Mouse (Mus musculus) heart, adult 2 months (tissue): ENCODE results near the gene Ddx47. TPM values are rescaled to one million over a fixed set of nuclear protein-coding genes. Genes with fewer than 3 reads are reported as not detected.

Source experiments
- DNase-seq, 2 experiments: peaks; one replicate each; pipeline ENCODE4 v3.0.0; 2021
- H3K27ac ChIP-seq: fragments of 200-600 bp; 2 replicates; pipeline ENCODE4 v1.8.1; 2022
- H3K27me3 ChIP-seq: fragments of 200-500 bp; 2 replicates; pipeline ENCODE4 v1.6.1; 2012; ENCODE audit warnings: mild to moderate bottlenecking, low read length, inconsistent platforms, mixed read lengths; ENCODE audit not compliant: control insufficient read depth, insufficient read depth
- H3K36me3 ChIP-seq: fragments of 200-500 bp; 2 replicates; pipeline ENCODE4 v1.6.1; 2012; ENCODE audit warnings: low read length, inconsistent platforms; ENCODE audit not compliant: control insufficient read depth, insufficient read depth
- H3K4me1 ChIP-seq: fragments of 200-500 bp; 2 replicates; pipeline ENCODE4 v1.6.1; 2011; ENCODE audit warnings: low read length; ENCODE audit not compliant: control insufficient read depth, insufficient read depth
- H3K4me3 ChIP-seq: fragments of 200-600 bp; 2 replicates; pipeline ENCODE4 v1.8.1; 2022
- H3K79me2 ChIP-seq: fragments of 200-500 bp; replicated peaks from 2 replicates; pipeline ENCODE4 v1.6.1; 2012; ENCODE audit warnings: mild to moderate bottlenecking, inconsistent platforms, low read length, moderate library complexity, mixed read lengths; ENCODE audit not compliant: control insufficient read depth, insufficient read depth
- H3K9ac ChIP-seq: fragments of 200-500 bp; 2 replicates; pipeline ENCODE4 v1.6.1; 2012; ENCODE audit warnings: low read depth, mild to moderate bottlenecking, control low read depth, inconsistent platforms, low read length, mixed read lengths
- CTCF ChIP-seq: fragments of 200-600 bp; IDR thresholded peaks from 2 replicates; pipeline ENCODE4 v1.8.1; 2022; ENCODE audit warnings: antibody characterized with exemption, mild to moderate bottlenecking, moderate library complexity
- EP300 ChIP-seq: fragments of 200-500 bp; IDR thresholded peaks from 2 replicates; pipeline ENCODE4 v1.6.1; 2011; ENCODE audit warnings: low read depth, low read length, control low read depth; ENCODE audit not compliant: insufficient read depth
- POLR2A ChIP-seq: fragments of 200-500 bp; IDR thresholded peaks from 2 replicates; pipeline ENCODE4 v1.6.1; 2011; ENCODE audit warnings: mild to moderate bottlenecking, low read depth, low read length, control low read depth; ENCODE audit not compliant: insufficient read depth
- WGBS: fragments of 180-500 bp; shearing (Covaris S2); methylation state at CpG from one replicate; pipeline ENCODE4 v1.1.7; 2018; 5-methylcytosine and 5-hydroxymethylcytosine counted together
- intact Hi-C: fragments of 180-260 bp; cut with DNase I; formaldehyde crosslinking; loops from one replicate; pipeline ENCODE4 v1.15.1; 2025
- long read RNA-seq: library from polyadenylated mRNA; stranded (forward); transcript quantifications from one replicate; pipeline ENCODE4 v2.0.0, GENCODE M21; 2021
- polyA plus RNA-seq: library from polyadenylated mRNA; depleted of rRNA; stranded (reverse); fragments of >200 nt; gene quantifications from 2 replicates; pipeline ENCODE4 v1.2.3, GENCODE M21; 2012; rRNA removed
- total RNA-seq, 2 experiments: library from RNA; stranded (reverse); gene quantifications; 2 replicates each; pipeline ENCODE4 v1.2.3; 2021

The Ddx47 gene
- total RNA-seq: 10 to 100 TPM; 38.1 to 40.3 TPM
- polyA plus RNA-seq: 32.2 and 53.1 TPM in 2 replicates
- long read RNA-seq, transcript Ddx47-201 (12 exons, 1,764 nt): major isoform, 18 of 21 reads
- long read RNA-seq, partial matches to known transcripts: 2 of 21 reads
- long read RNA-seq, other reads (novel, unspliced or antisense): 1 of 21 reads

- intact Hi-C loops: loop anchor here (1.0 to 10.0 kb wide), 4 partner anchors 27 to 1814 kb away; partner anchors contain the start of genes BC049715 and Wbp11
- Histone ChIP-seq H3K4me1 (peaks cover 4% of the 10 kb centered on the region), H3K36me3 (peaks cover 3% of the 10 kb centered on the region), H3K79me2 (no peaks in the 10 kb centered on the region; the same call in 1 of the 2 replicates), H3K9ac (peak within 1 kb of the TSS; percentile 66), H3K4me3 (peak within 1 kb of the TSS; percentile 93), H3K27me3 (no peaks in the 10 kb centered on the region), H3K27ac (peak within 1 kb of the TSS; percentile 81)
- TF ChIP-seq POLR2A: peak; percentile 78
- TF ChIP-seq CTCF: no peak; the same call in 1 of the 2 replicates
- peak; percentile 94 for TF ChIP-seq EP300
- 1% methylated on average over 19 of the region's 19 CpGs for WGBS
- DNase-seq: peak; percentile 94 to 95
Observed at GRCm38 (mm10) chr6:135011048-135011733, at the start of gene Ddx47. Gene Ddx47 (plus strand): TSS chr6:135011612.

- Histone ChIP-seq H3K36me3 (no peaks in the 10 kb centered on the region), H3K27me3 (no peaks in the 10 kb centered on the region), H3K27ac (no peak overlapping the region), H3K4me3 (no peak overlapping the region), H3K4me1 (no peaks in the 10 kb centered on the region), H3K79me2 (no peaks in the 10 kb centered on the region), H3K9ac (no peak overlapping the region)
- WGBS: 76% methylated on average over 9 of the region's 9 CpGs
- intact Hi-C loops: no loop called here
- TF ChIP-seq POLR2A (no peak), CTCF (no peak), EP300 (no peak)
- no peak for DNase-seq
Observed at GRCm38 (mm10) chr6:134961858-134962517, 49.4 kb upstream of the Ddx47 start.

GRCm38 (mm10) chr6:134962518-134962893, 48.9 kb upstream of the Ddx47 start:
- Histone ChIP-seq H3K4me1 (no peaks in the 10 kb centered on the region), H3K9ac (no peak overlapping the region), H3K79me2 (no peaks in the 10 kb centered on the region), H3K36me3 (no peaks in the 10 kb centered on the region), H3K4me3 (no peak overlapping the region), H3K27ac (no peak overlapping the region), H3K27me3 (no peaks in the 10 kb centered on the region)
- intact Hi-C loops: no loop called here
- DNase-seq: no peak
- no peak for TF ChIP-seq POLR2A
- no peak for TF ChIP-seq CTCF
- no peak for TF ChIP-seq EP300
- 83% methylated on average over 5 of the region's 5 CpGs for WGBS

- H3K4me1 ChIP-seq: no peaks in the 10 kb centered on the region
- no peaks in the 10 kb centered on the region for H3K79me2 ChIP-seq
- H3K27ac ChIP-seq: no peak overlapping the region
- H3K36me3 ChIP-seq: no peaks in the 10 kb centered on the region
- no peak for DNase-seq
- H3K27me3 ChIP-seq: no peaks in the 10 kb centered on the region
- no peak for TF ChIP-seq POLR2A
- no peak for TF ChIP-seq EP300
- no peak for TF ChIP-seq CTCF
- intact Hi-C loops: no loop called here
- H3K4me3 ChIP-seq: no peak overlapping the region
- H3K9ac ChIP-seq: no peak overlapping the region
- WGBS: 77% methylated on average over 2 of the region's 2 CpGs
Observed at GRCm38 (mm10) chr6:134963910-134964309, 47.5 kb upstream of the Ddx47 start.

- no peaks in the 10 kb centered on the region for H3K27me3 ChIP-seq
- H3K9ac ChIP-seq: no peak overlapping the region
- H3K4me3 ChIP-seq: no peak overlapping the region
- intact Hi-C loops: no loop called here
- no peak for TF ChIP-seq POLR2A
- TF ChIP-seq EP300: no peak
- TF ChIP-seq CTCF: no peak
- no peaks in the 10 kb centered on the region for H3K4me1 ChIP-seq
- 82% methylated on average over 5 of the region's 5 CpGs for WGBS
- no peaks in the 10 kb centered on the region for H3K36me3 ChIP-seq
- no peaks in the 10 kb centered on the region for H3K79me2 ChIP-seq
- no peak overlapping the region for H3K27ac ChIP-seq
- no peak for DNase-seq
Observed at GRCm38 (mm10) chr6:134966681-134967080, 44.7 kb upstream of the Ddx47 start.

- no peak overlapping the region for H3K9ac ChIP-seq
- H3K4me1 ChIP-seq: no peaks in the 10 kb centered on the region
- WGBS: 35% methylated on average over 1 of the region's 1 CpGs
- H3K27ac ChIP-seq: no peak overlapping the region
- intact Hi-C loops: no loop called here
- no peak for DNase-seq
- no peaks in the 10 kb centered on the region for H3K27me3 ChIP-seq
- TF ChIP-seq EP300: no peak
- no peak for TF ChIP-seq POLR2A
- no peak for TF ChIP-seq CTCF
- H3K79me2 ChIP-seq: no peaks in the 10 kb centered on the region
- H3K36me3 ChIP-seq: no peaks in the 10 kb centered on the region
- no peak overlapping the region for H3K4me3 ChIP-seq
Observed at GRCm38 (mm10) chr6:134968326-134968725, 43.1 kb upstream of the Ddx47 start.
